Mouse (Mus musculus) liver, embryonic 14.5 days (tissue): ENCODE measurements around the gene Gm26566. TPM values are rescaled to one million over a fixed set of nuclear protein-coding genes. Genes with fewer than 3 reads are reported as not detected.

Source experiments
- ATAC-seq: fragments of 200-750 bp; cut with Nextera tagmentation; 2 replicates; pipeline ENCODE4 v1.8.0; 2017; ENCODE audit warnings: moderate number of reproducible peaks, mild to moderate bottlenecking, moderate library complexity; ENCODE audit not compliant: insufficient read depth
- DNase-seq, 3 experiments: peaks; one replicate each; pipeline ENCODE4 v3.0.0-alpha.2; 2012 to 2013; ENCODE audit warnings: low read depth in 3 of 3, low spot score in 3 of 3
- H3K27ac ChIP-seq: fragments of 300-500 bp; sonication (generic); 2 replicates; pipeline ENCODE4 v1.5.1; 2014; ENCODE audit warnings: moderate library complexity, mild to moderate bottlenecking, control low read depth, inconsistent platforms
- H3K27me3 ChIP-seq: fragments of 300-500 bp; sonication (generic); 2 replicates; pipeline ENCODE4 v1.6.1; 2014; ENCODE audit warnings: mild to moderate bottlenecking, low read length, moderate library complexity; ENCODE audit not compliant: control insufficient read depth, insufficient read depth
- H3K36me3 ChIP-seq: fragments of 300-500 bp; sonication (generic); replicated peaks from 2 replicates; pipeline ENCODE4 v1.6.1; 2014; ENCODE audit warnings: low read depth; ENCODE audit not compliant: control insufficient read depth, insufficient read depth
- H3K4me1 ChIP-seq, 2 experiments: fragments of 200-500 bp in 1 of 2; fragments of 300-500 bp in 1 of 2; sonication (generic) in 1 of 2; replicated peaks; 2 replicates each; pipeline ENCODE4 v1.6.1; 2012 to 2014; ENCODE audit warnings: antibody characterized with exemption in 1 of 2, inconsistent platforms in 1 of 2, low read length in 1 of 2; ENCODE audit not compliant: control insufficient read depth in 2 of 2, insufficient read depth in 2 of 2
- H3K4me2 ChIP-seq: fragments of 300-500 bp; sonication (generic); 2 replicates; pipeline ENCODE4 v1.6.1; 2014; ENCODE audit warnings: low read depth, mild to moderate bottlenecking, control low read depth, moderate library complexity
- H3K4me3 ChIP-seq, 2 experiments: fragments of 200-500 bp in 1 of 2; fragments of 300-500 bp in 1 of 2; sonication (generic) in 1 of 2; 2 replicates each; pipeline ENCODE4 v1.5.1; 2012 to 2014; ENCODE audit warnings: low read depth in 2 of 2, low read length in 2 of 2, mild to moderate bottlenecking in 2 of 2, control low read depth in 1 of 2, inconsistent platforms in 1 of 2, moderate library complexity in 1 of 2; ENCODE audit not compliant: insufficient read depth in 1 of 2
- H3K9ac ChIP-seq: fragments of 300-500 bp; sonication (generic); replicated peaks from 2 replicates; pipeline ENCODE4 v1.6.1; 2014; ENCODE audit warnings: mild to moderate bottlenecking, control low read depth, moderate library complexity
- H3K9me3 ChIP-seq: fragments of 300-500 bp; sonication (generic); 2 replicates; pipeline ENCODE4 v1.6.1; 2016; ENCODE audit warnings: low read length, mixed read lengths; ENCODE audit not compliant: control insufficient read depth
- CTCF ChIP-seq: IDR thresholded peaks from 2 replicates; pipeline ENCODE4 v1.5.1; 2016; ENCODE audit warnings: antibody characterized with exemption, low read depth, control low read depth
- EP300 ChIP-seq: IDR thresholded peaks from 2 replicates; pipeline ENCODE4 v1.6.1; 2016; ENCODE audit warnings: antibody characterized with exemption, low read depth
- WGBS: fragments of 180-500 bp; shearing (Covaris S2); extraction: QIAGEN DNeasy Blood & Tissue Kit; methylation state at CpG from one replicate; pipeline ENCODE4 v1.1.7; 2014; ENCODE audit not compliant: insufficient replicate concordance; 5-methylcytosine and 5-hydroxymethylcytosine counted together
- polyA plus RNA-seq, 2 experiments: library from polyadenylated mRNA; depleted of rRNA in 1 of 2; stranded (reverse) in 1 of 2; unstranded in 1 of 2; fragments of >200 nt; fragmentation: Nextera tagmentation in 1 of 2; extraction: Ambion mirVana in 1 of 2; gene quantifications; 2 replicates each; pipeline versions ENCODE4 v1.2.1 to v1.2.3; 2012 to 2014

The Gm26566 gene
- polyA plus RNA-seq, 2 experiments = 0.08 to 0.24 TPM

DNA sequence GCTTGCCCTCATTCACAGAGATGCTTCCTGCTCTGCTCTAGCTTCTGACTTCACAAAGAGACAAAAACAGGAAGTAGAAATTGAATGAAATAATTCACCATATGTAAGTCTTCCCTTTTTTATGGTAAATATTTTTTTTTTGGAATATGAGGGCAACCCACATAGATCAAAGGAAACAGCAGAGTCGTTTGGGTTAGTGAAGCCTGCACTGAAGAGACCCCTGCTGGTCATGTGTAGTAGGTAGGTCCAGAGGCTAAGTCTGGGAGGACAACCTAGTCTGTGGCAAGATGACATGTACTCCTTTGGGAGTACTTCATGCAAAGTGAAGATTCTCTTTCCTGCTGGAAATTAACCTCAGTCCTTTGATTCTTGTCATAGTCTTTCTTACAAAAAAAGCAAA is 5.7 kb downstream of the Gm26566 start:
- Histone ChIP-seq H3K36me3 (no peaks in the 10 kb centered on the region), H3K27ac (no peak overlapping the region), H3K4me3 (no peak overlapping the region), H3K9ac (no peak overlapping the region), H3K9me3 (no peaks in the 10 kb centered on the region), H3K4me1 (no peaks in the 10 kb centered on the region; a peak in 1 of 4 replicates), H3K4me2 (peak overlapping the region; percentile 11; the same call in 1 of the 2 replicates), H3K27me3 (no peaks in the 10 kb centered on the region)
- 0% methylated on average over 1 of the region's 1 CpGs for WGBS
- ATAC-seq (no peak), DNase-seq (no peak)
- no peak for TF ChIP-seq EP300
- TF ChIP-seq CTCF = peak; percentile 67

- Histone ChIP-seq H3K36me3 (no peaks in the 10 kb centered on the region), H3K4me3 (no peak overlapping the region), H3K9ac (no peak overlapping the region), H3K4me1 (no peaks in the 10 kb centered on the region), H3K4me2 (no peak overlapping the region), H3K9me3 (no peaks in the 10 kb centered on the region), H3K27me3 (no peaks in the 10 kb centered on the region), H3K27ac (no peak overlapping the region)
- TF ChIP-seq EP300 (no peak), CTCF (peak; percentile 89)
- peak; percentile 12 to 42 (median 28) for DNase-seq
- ATAC-seq = no peak
- WGBS = 1% methylated on average over 2 of the region's 2 CpGs
Observed at GRCm38 (mm10) chr4:88738480-88738879, 16.9 kb downstream of the Gm26566 start.

DNA sequence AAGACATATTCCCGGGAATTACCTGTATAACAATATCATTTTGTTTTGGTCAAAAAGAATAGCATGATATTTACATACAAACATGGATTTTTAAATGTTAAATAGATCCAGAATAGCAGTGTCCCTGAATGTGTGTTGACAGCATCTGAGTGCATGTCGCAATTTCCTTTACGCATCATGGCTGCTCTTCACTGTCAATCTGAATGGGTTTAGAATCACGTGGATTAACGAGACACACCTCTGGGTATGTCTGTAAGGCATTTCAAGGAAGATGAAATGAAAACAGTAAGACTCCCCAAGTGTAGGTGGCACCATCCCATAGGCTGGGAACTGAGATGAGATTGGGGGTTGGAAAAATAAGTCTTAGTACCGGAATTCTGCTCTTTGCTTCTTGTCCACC is 17.4 kb downstream of the Gm26566 start:
- no peaks in the 10 kb centered on the region for H3K27me3 ChIP-seq
- DNase-seq (no peak), ATAC-seq (no peak)
- no peak overlapping the region for H3K9ac ChIP-seq
- H3K9me3 ChIP-seq = no peaks in the 10 kb centered on the region
- no peaks in the 10 kb centered on the region for H3K4me1 ChIP-seq
- WGBS = 59% methylated on average over 6 of the region's 6 CpGs
- H3K36me3 ChIP-seq = no peaks in the 10 kb centered on the region
- no peak overlapping the region for H3K4me3 ChIP-seq
- TF ChIP-seq CTCF = no peak
- no peak for TF ChIP-seq EP300
- H3K27ac ChIP-seq = no peak overlapping the region
- H3K4me2 ChIP-seq = no peak overlapping the region

DNA sequence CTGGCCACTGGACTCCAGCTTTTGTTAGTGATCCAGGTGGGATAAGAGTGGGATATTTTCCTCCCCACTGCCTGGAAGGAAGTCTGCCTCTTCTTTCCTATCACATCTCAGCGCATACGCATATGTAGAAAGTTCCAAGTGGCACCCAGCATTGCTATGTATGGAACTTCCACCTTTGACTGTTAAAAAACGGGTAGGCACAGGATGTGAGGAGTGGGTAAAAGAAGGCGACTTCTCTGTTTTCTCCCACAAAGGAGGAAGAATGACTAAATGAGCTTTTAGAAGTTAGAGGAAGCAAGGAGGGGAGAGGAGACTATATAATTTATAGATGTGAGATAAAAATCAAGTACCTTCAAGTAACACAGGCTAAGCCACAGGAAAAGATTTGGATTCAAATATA is 19.8 kb downstream of the Gm26566 start:
- 34% methylated on average over 4 of the region's 4 CpGs for WGBS
- H3K27ac ChIP-seq = no peak overlapping the region
- H3K4me2 ChIP-seq = no peak overlapping the region
- H3K9me3 ChIP-seq = no peaks in the 10 kb centered on the region
- no peak for ATAC-seq
- no peaks in the 10 kb centered on the region for H3K36me3 ChIP-seq
- TF ChIP-seq EP300 = no peak
- H3K4me1 ChIP-seq = no peaks in the 10 kb centered on the region
- H3K27me3 ChIP-seq = no peaks in the 10 kb centered on the region
- H3K4me3 ChIP-seq = no peak overlapping the region
- no peak overlapping the region for H3K9ac ChIP-seq
- DNase-seq = no peak

DNA sequence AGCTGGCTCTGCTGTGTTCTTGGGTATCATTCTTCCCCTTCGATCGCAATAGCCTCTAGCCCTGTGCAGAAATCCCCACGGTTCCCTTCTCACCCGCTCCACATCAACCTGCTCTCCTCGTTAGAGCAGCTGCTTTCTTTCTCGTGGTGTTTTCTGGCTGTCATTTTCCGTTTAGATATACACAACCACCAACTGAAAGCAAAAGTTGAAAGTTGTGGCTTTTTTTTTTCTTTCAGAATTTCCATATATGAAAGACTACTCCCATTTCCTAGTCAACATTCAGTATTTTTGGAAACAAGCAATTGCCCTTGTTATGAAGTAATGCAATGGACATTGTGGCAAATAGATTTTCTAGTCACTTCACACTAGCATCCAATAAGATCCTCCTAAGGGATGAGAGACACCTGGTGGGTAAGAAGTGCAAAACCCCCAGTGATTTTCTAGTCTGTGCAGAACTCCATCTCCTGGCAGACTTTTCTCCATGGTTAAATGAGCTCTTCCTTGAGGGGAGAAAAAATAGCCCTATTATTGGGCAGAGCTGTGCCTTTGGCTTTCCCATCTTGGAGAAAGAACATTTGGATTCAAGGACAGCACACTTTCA is 21.3 kb downstream of the Gm26566 start:
- H3K27me3 ChIP-seq = no peaks in the 10 kb centered on the region
- H3K9me3 ChIP-seq = no peaks in the 10 kb centered on the region
- no peak overlapping the region for H3K27ac ChIP-seq
- 53% methylated on average over 7 of the region's 7 CpGs for WGBS
- no peak for TF ChIP-seq EP300
- TF ChIP-seq CTCF = no peak; the same call in 1 of the 2 replicates
- DNase-seq = no peak
- no peaks in the 10 kb centered on the region for H3K4me1 ChIP-seq
- no peaks in the 10 kb centered on the region for H3K36me3 ChIP-seq
- ATAC-seq = no peak
- no peak overlapping the region for H3K4me2 ChIP-seq
- H3K9ac ChIP-seq = no peak overlapping the region
- H3K4me3 ChIP-seq = no peak overlapping the region
